ENCODE assay signal across 26 mouse cellular contexts in genomic region chr3:56845462-56845770, GRCm38 (mm10).
DNase-seq lines count a peak whose midpoint lies in the region; ATAC-seq lines count a peak whose summit lies in the region.
"Had no signal": no experiment of that assay in that cellular context is flagged by ENCODE, and none has a peak within 500 bp of the region (broad histone marks: within the 10 kb centered on the region; RNA-seq: fewer than 3 reads in every experiment).

No protein-coding gene starts in this region.

- H3K9ac ChIP-seq in hindbrain, embryonic 11.5 days (ENCODE audit: low read depth, low read length), result no peak overlapping the region
- H3K9ac ChIP-seq in midbrain, embryonic 14.5 days (replicated peaks; ENCODE audit: low read length), result no peak overlapping the region; the same call in 1 of the 2 replicates
- no peak overlapping the region for H3K9ac ChIP-seq in forebrain, embryonic 14.5 days (ENCODE audit: low read length)
- H3K9ac ChIP-seq in midbrain, embryonic 16.5 days (ENCODE audit: low read depth, low read length), result no peak overlapping the region
- H3K9ac ChIP-seq: heart, embryonic 12.5 days; limb, embryonic 12.5 days had no signal

- H3K27ac ChIP-seq in hindbrain, embryonic 11.5 days (ENCODE audit: low read depth, low read length), result no peak overlapping the region
- no peak overlapping the region for H3K27ac ChIP-seq in hindbrain, embryonic 10.5 days
- peak overlapping the region; percentile 68 for H3K27ac ChIP-seq in midbrain, embryonic 14.5 days (replicated peaks; ENCODE audit: low read depth, low read length)
- no peak overlapping the region for H3K27ac ChIP-seq in midbrain, embryonic 10.5 days (replicated peaks)
- H3K27ac ChIP-seq in forebrain, embryonic 14.5 days (ENCODE audit: low read depth, low read length), result peak overlapping the region; percentile 61; the same call in 1 of the 2 replicates
- peak overlapping the region; percentile 75 for H3K27ac ChIP-seq in midbrain, embryonic 16.5 days (ENCODE audit: low read length)
- H3K27ac ChIP-seq: heart, adult 2 months; left cerebral cortex, adult 2 months; limb, embryonic 12.5 days had no signal

- no peaks in the 10 kb centered on the region for H3K36me3 ChIP-seq in hindbrain, embryonic 11.5 days (ENCODE audit: control insufficient read depth, insufficient read depth, low read length)
- H3K36me3 ChIP-seq in hindbrain, embryonic 10.5 days, result no peaks in the 10 kb centered on the region
- H3K36me3 ChIP-seq in midbrain, embryonic 14.5 days (ENCODE audit: control insufficient read depth, insufficient read depth, low read length), result no peaks in the 10 kb centered on the region
- no peaks in the 10 kb centered on the region for H3K36me3 ChIP-seq in midbrain, embryonic 10.5 days
- H3K36me3 ChIP-seq in forebrain, embryonic 14.5 days (ENCODE audit: control insufficient read depth, insufficient read depth, low read length), result no peaks in the 10 kb centered on the region
- no peaks in the 10 kb centered on the region for H3K36me3 ChIP-seq in midbrain, embryonic 16.5 days (ENCODE audit: control insufficient read depth, insufficient read depth, low read length)
- H3K36me3 ChIP-seq: heart, embryonic 12.5 days; limb, embryonic 12.5 days had no signal

- H3K4me1 ChIP-seq in hindbrain, embryonic 11.5 days (replicated peaks; ENCODE audit: control insufficient read depth, insufficient read depth, low read length), result no peaks in the 10 kb centered on the region
- no peaks in the 10 kb centered on the region for H3K4me1 ChIP-seq in hindbrain, embryonic 10.5 days (replicated peaks)
- peaks cover 18% of the 10 kb centered on the region for H3K4me1 ChIP-seq in midbrain, embryonic 14.5 days (ENCODE audit: control insufficient read depth, insufficient read depth, low read length)
- H3K4me1 ChIP-seq in midbrain, embryonic 10.5 days, result peaks cover 8% of the 10 kb centered on the region; the same call in 1 of the 2 replicates
- H3K4me1 ChIP-seq in forebrain, embryonic 14.5 days (ENCODE audit: control insufficient read depth, insufficient read depth, low read length), result peaks cover 10% of the 10 kb centered on the region; the same call in 1 of the 2 replicates
- peaks cover 18% of the 10 kb centered on the region for H3K4me1 ChIP-seq in midbrain, embryonic 16.5 days (ENCODE audit: control insufficient read depth, insufficient read depth, low read length)
- H3K4me1 ChIP-seq: heart, embryonic 12.5 days; limb, embryonic 12.5 days; megakaryocyte, embryonic 14.5 days had no signal

- ATAC-seq in hindbrain, embryonic 11.5 days (ENCODE audit: low FRiP score), result 0 out of 2 replicates have a peak, but pooled peaks have one; percentile 33
- no peak; the same call in 1 of the 2 replicates for ATAC-seq in midbrain, embryonic 14.5 days (ENCODE audit: low FRiP score, low TSS enrichment)
- ATAC-seq in forebrain, embryonic 14.5 days, result no peak; the same call in 1 of the 2 replicates
- ATAC-seq in midbrain, embryonic 16.5 days, result peak; percentile 41; the same call in 1 of the 2 replicates
- ATAC-seq: inflammation-experienced regulatory T-cells, adult 6 months; Patski had no signal

- no peak overlapping the region for H3K4me2 ChIP-seq in hindbrain, embryonic 11.5 days (replicated peaks; ENCODE audit: low read depth, low read length)
- no peak overlapping the region for H3K4me2 ChIP-seq in midbrain, embryonic 14.5 days (ENCODE audit: low read length)
- H3K4me2 ChIP-seq in forebrain, embryonic 14.5 days (ENCODE audit: low read length), result no peak overlapping the region
- no peak overlapping the region for H3K4me2 ChIP-seq in midbrain, embryonic 16.5 days (ENCODE audit: low read length)
- H3K4me2 ChIP-seq: heart, embryonic 12.5 days; limb, embryonic 12.5 days; liver, embryonic 11.5 days had no signal

- 86% methylated on average over 1 of the region's 1 CpGs for WGBS in hindbrain, embryonic 11.5 days
- 94% methylated on average over 1 of the region's 1 CpGs for WGBS in hindbrain, embryonic 10.5 days
- WGBS in midbrain, embryonic 14.5 days, result 67% methylated on average over 1 of the region's 1 CpGs
- 84% methylated on average over 1 of the region's 1 CpGs for WGBS in midbrain, embryonic 10.5 days
- 85% methylated on average over 1 of the region's 1 CpGs for WGBS in forebrain, embryonic 14.5 days
- 66% methylated on average over 1 of the region's 1 CpGs for WGBS in midbrain, embryonic 16.5 days

- DNase-seq in hindbrain, embryonic 11.5 days (ENCODE audit: low spot score), result no peak
- DNase-seq in hindbrain, embryonic 10.5 days (ENCODE audit: low spot score), result no peak
- DNase-seq in midbrain, embryonic 14.5 days, result no peak
- no peak for DNase-seq in midbrain, embryonic 10.5 days (ENCODE audit: low spot score)
- DNase-seq in forebrain, embryonic 14.5 days (ENCODE audit: low spot score), result no peak
- no peak for DNase-seq in kidney, adult 18-20 months
- DNase-seq: adrenal gland, postnatal 10 days; cerebellum, adult 11 months; cerebellum, adult 9-10 months; cerebellum, postnatal 36 days; heart, adult 2 months; heart, postnatal 4 days; kidney, adult 2 months; kidney, postnatal 36 days; lung, postnatal 4 days; right cerebral cortex, postnatal 14 days; thymus, postnatal 4 days had no signal

- no peaks in the 10 kb centered on the region for H3K27me3 ChIP-seq in hindbrain, embryonic 11.5 days (ENCODE audit: control insufficient read depth, insufficient read depth, low read length)
- no peaks in the 10 kb centered on the region for H3K27me3 ChIP-seq in hindbrain, embryonic 10.5 days (ENCODE audit: insufficient read depth, poor library complexity, severe bottlenecking)
- H3K27me3 ChIP-seq in midbrain, embryonic 14.5 days (ENCODE audit: control insufficient read depth, insufficient read depth, low read length), result no peaks in the 10 kb centered on the region
- H3K27me3 ChIP-seq in midbrain, embryonic 10.5 days (ENCODE audit: low read depth, poor library complexity, severe bottlenecking), result no peaks in the 10 kb centered on the region
- no peaks in the 10 kb centered on the region for H3K27me3 ChIP-seq in forebrain, embryonic 14.5 days (replicated peaks; ENCODE audit: control insufficient read depth, insufficient read depth, low read length)
- no peaks in the 10 kb centered on the region for H3K27me3 ChIP-seq in midbrain, embryonic 16.5 days (ENCODE audit: control insufficient read depth, insufficient read depth, low read depth, low read length)
- H3K27me3 ChIP-seq: heart, embryonic 12.5 days; limb, embryonic 12.5 days; megakaryocyte, embryonic 14.5 days had no signal

- no peaks in the 10 kb centered on the region for H3K9me3 ChIP-seq in hindbrain, embryonic 11.5 days (ENCODE audit: control insufficient read depth, low read length)
- H3K9me3 ChIP-seq in hindbrain, embryonic 10.5 days, result no peaks in the 10 kb centered on the region
- no peaks in the 10 kb centered on the region for H3K9me3 ChIP-seq in midbrain, embryonic 14.5 days (ENCODE audit: control insufficient read depth, low read length)
- H3K9me3 ChIP-seq in midbrain, embryonic 10.5 days (replicated peaks), result no peaks in the 10 kb centered on the region
- H3K9me3 ChIP-seq in forebrain, embryonic 14.5 days (replicated peaks; ENCODE audit: control insufficient read depth, low read length), result no peaks in the 10 kb centered on the region
- no peaks in the 10 kb centered on the region for H3K9me3 ChIP-seq in midbrain, embryonic 16.5 days (replicated peaks; ENCODE audit: control insufficient read depth, low read length, poor library complexity, severe bottlenecking)
- H3K9me3 ChIP-seq: heart, embryonic 12.5 days; limb, embryonic 12.5 days; megakaryocyte, embryonic 14.5 days had no signal

- H3K4me3 ChIP-seq in hindbrain, embryonic 11.5 days (ENCODE audit: low read depth, low read length), result no peak overlapping the region
- no peak overlapping the region for H3K4me3 ChIP-seq in hindbrain, embryonic 10.5 days
- no peak overlapping the region for H3K4me3 ChIP-seq in midbrain, embryonic 14.5 days (replicated peaks; ENCODE audit: low read depth, low read length)
- no peak overlapping the region for H3K4me3 ChIP-seq in midbrain, embryonic 10.5 days
- H3K4me3 ChIP-seq in forebrain, embryonic 14.5 days (ENCODE audit: low read depth, low read length), result no peak overlapping the region
- no peak overlapping the region for H3K4me3 ChIP-seq in midbrain, embryonic 16.5 days (ENCODE audit: low read depth, low read length)
- H3K4me3 ChIP-seq: heart, adult 2 months; heart, embryonic 12.5 days; layer of hippocampus, adult 2 months; left cerebral cortex, adult 2 months; limb, embryonic 12.5 days; megakaryocyte, embryonic 14.5 days had no signal

Comparison
In these comparisons a context has a peak if more than half of its experiments do, and no peak if none do; other contexts are left out.
1. ATAC-seq: peak in hindbrain, embryonic 11.5 days (single experiment) and midbrain, embryonic 16.5 days (single experiment); none in midbrain, embryonic 14.5 days (single experiment) and forebrain, embryonic 14.5 days (single experiment).
2. H3K27ac ChIP-seq: peak in midbrain, embryonic 14.5 days (single experiment), forebrain, embryonic 14.5 days (single experiment) and midbrain, embryonic 16.5 days (single experiment); none in hindbrain, embryonic 11.5 days (single experiment), hindbrain, embryonic 10.5 days (single experiment) and midbrain, embryonic 10.5 days (single experiment).